Comparison of ENCODE assay signal across 8 mouse cellular contexts in the genomic region with DNA sequence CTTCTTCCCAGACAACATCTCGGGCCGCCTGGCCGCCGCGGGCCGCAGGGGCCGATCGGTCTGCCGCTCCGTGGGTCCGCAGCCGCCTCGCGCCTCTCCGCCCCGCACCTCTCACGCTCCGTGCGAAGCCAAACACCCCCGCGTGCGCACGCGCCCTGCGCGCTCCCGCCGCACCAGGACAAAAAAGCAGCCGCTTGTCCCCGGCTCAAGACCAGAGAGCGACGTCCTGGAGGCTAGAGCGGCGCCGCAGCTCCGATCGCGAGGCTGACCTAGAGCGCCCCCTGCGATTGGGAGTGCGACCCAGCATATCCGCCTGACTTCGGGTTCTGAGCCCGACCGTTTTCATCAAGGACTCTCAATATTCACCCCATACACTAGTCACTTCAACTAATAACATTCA. TPM values are rescaled to one million over a fixed set of nuclear protein-coding genes. Genes with fewer than 3 reads are reported as not detected.
DNase-seq lines count a peak whose midpoint lies in the region; ATAC-seq lines count a peak whose summit lies in the region.

A gene (minus strand): TSS at position 156 of the 400 bp plus-strand sequence.

- peak; percentile 96 to 97 for ATAC-seq in hematopoietic stem cell, adult 5-6 weeks (replicated peaks in 1 of 2; ENCODE audit: insufficient read depth in 1 of 2, low FRiP score in 2 of 2, low TSS enrichment in 1 of 2, low read depth in 1 of 2, poor library complexity in 2 of 2, severe bottlenecking in 2 of 2)
- ATAC-seq in lung, embryonic 16.5 days (ENCODE audit: low read depth) = peak; percentile 92

- no peaks in the 10 kb centered on the region for H3K27me3 ChIP-seq in lung, embryonic 16.5 days (ENCODE audit: control insufficient read depth, insufficient read depth, low read depth, low read length)

- H3K36me3 ChIP-seq in lung, embryonic 16.5 days (ENCODE audit: control insufficient read depth, insufficient read depth, low read length) = no peaks in the 10 kb centered on the region

- H3K4me1 ChIP-seq in lung, embryonic 16.5 days (replicated peaks; ENCODE audit: control insufficient read depth, insufficient read depth, low read length) = peaks cover 9% of the 10 kb centered on the region

- peak within 1 kb of the TSS; percentile 64 for H3K4me2 ChIP-seq in lung, embryonic 16.5 days (ENCODE audit: low read depth, low read length)

- H3K4me3 ChIP-seq in lung, embryonic 16.5 days (ENCODE audit: low read length) = peak within 1 kb of the TSS; percentile 99

- under 1% methylated on average over 44 of the region's 45 CpGs for WGBS in lung, embryonic 16.5 days

- peak within 1 kb of the TSS; percentile 89 for H3K27ac ChIP-seq in lung, embryonic 16.5 days (ENCODE audit: low read length)

- H3K9me3 ChIP-seq in lung, embryonic 16.5 days (ENCODE audit: control insufficient read depth, low read length) = no peaks in the 10 kb centered on the region

- peak; percentile 79 for DNase-seq in MEL-GATA-1-ER (ENCODE audit: extremely low read depth, low read depth)
- peak; percentile 96 for DNase-seq in cerebellum, adult 8-10 months
- peak; percentile 95 for DNase-seq in forelimb bud, embryonic 11.5 days (ENCODE audit: low read depth, low spot score)
- DNase-seq in layer of hippocampus, adult 9-10 months (ENCODE audit: low spot score) = peak; percentile 78
- peak; percentile 89 for DNase-seq in ovary, postnatal 10 days (ENCODE audit: low spot score)
- DNase-seq in thymus, postnatal 10 days (ENCODE audit: low spot score in 2 of 2) = peak; percentile 86 to 98

- peak within 1 kb of the TSS; percentile 100 for H3K9ac ChIP-seq in lung, embryonic 16.5 days (ENCODE audit: low read length)

RNA-seq across cellular contexts. Expression of the gene that starts here (rescaled TPM):
- 122 and 124 TPM in 2 replicates for total RNA-seq in hematopoietic stem cell, adult 5-6 weeks (2017)
- 20.0 and 24.9 TPM in 2 replicates for polyA plus RNA-seq in lung, embryonic 16.5 days (2015; fragmentation: Nextera tagmentation; extraction: Ambion mirVana)

Comparison
In these comparisons a context has a peak if more than half of its experiments do, and no peak if none do; other contexts are left out.
1. Peak in every context shown above with its lines: DNase-seq, ATAC-seq, H3K4me3 ChIP-seq and H3K27ac ChIP-seq.